Mouse (Mus musculus): Measurements from ENCODE around the gene Cds2. TPM values are rescaled to one million over a fixed set of nuclear protein-coding genes. Genes with fewer than 3 reads are reported as not detected.
A peak's percentile ranks its signal among the peaks of the same experiment; 100 is the strongest.
"Not testable (repeated sequence)": the region's sequence is repeated elsewhere in the genome, so short reads cannot be mapped to it uniquely, and the experiment has no call there.

Gene Cds2
- polyA plus RNA-seq, 1 experiment from 2014 or later = 44.7 TPM

GRCm38 (mm10) chr2:132313568-132313967 is 50.6 kb downstream of the Cds2 start:
- peak; percentile 21; the same call in 1 of the 2 replicates for ATAC-seq (ENCODE audit: low FRiP score, low TSS enrichment)

GRCm38 (mm10) chr2:132314057-132314456 is 51.1 kb downstream of the Cds2 start:
- H3K4me2 ChIP-seq (ENCODE audit: low read length); DNase-seq; H3K4me1 ChIP-seq (ENCODE audit: control insufficient read depth, insufficient read depth, low read length); ATAC-seq (ENCODE audit: low FRiP score, low TSS enrichment); H3K27me3 ChIP-seq (ENCODE audit: control insufficient read depth, insufficient read depth, low read length); H3K4me3 ChIP-seq (replicated peaks; ENCODE audit: low read depth, low read length); H3K27ac ChIP-seq (replicated peaks; ENCODE audit: low read depth, low read length); H3K9ac ChIP-seq (replicated peaks; ENCODE audit: low read length); H3K9me3 ChIP-seq (ENCODE audit: control insufficient read depth, low read length): not testable (repeated sequence)
- H3K36me3 ChIP-seq (ENCODE audit: control insufficient read depth, insufficient read depth, low read length) = peaks cover 14% of the 10 kb centered on the region
- 89% methylated on average over 8 of the region's 8 CpGs for WGBS

More at GRCm38 (mm10) chr2:132313568-132313967, 50.6 kb downstream of the Cds2 start:
- Histone ChIP-seq H3K36me3 (ENCODE audit: control insufficient read depth, insufficient read depth, low read length) (peaks cover 19% of the 10 kb centered on the region), H3K4me1 (ENCODE audit: control insufficient read depth, insufficient read depth, low read length) (no peaks in the 10 kb centered on the region), H3K9ac (replicated peaks; ENCODE audit: low read length) (no peak overlapping the region), H3K4me2 (ENCODE audit: low read length) (no peak overlapping the region), H3K4me3 (replicated peaks; ENCODE audit: low read depth, low read length) (no peak overlapping the region), H3K27ac (replicated peaks; ENCODE audit: low read depth, low read length) (no peak overlapping the region), H3K9me3 (ENCODE audit: control insufficient read depth, low read length) (no peaks in the 10 kb centered on the region), H3K27me3 (ENCODE audit: control insufficient read depth, insufficient read depth, low read length) (no peaks in the 10 kb centered on the region)
- 100% methylated on average over 2 of the region's 2 CpGs for WGBS
- no peak for DNase-seq

DNA sequence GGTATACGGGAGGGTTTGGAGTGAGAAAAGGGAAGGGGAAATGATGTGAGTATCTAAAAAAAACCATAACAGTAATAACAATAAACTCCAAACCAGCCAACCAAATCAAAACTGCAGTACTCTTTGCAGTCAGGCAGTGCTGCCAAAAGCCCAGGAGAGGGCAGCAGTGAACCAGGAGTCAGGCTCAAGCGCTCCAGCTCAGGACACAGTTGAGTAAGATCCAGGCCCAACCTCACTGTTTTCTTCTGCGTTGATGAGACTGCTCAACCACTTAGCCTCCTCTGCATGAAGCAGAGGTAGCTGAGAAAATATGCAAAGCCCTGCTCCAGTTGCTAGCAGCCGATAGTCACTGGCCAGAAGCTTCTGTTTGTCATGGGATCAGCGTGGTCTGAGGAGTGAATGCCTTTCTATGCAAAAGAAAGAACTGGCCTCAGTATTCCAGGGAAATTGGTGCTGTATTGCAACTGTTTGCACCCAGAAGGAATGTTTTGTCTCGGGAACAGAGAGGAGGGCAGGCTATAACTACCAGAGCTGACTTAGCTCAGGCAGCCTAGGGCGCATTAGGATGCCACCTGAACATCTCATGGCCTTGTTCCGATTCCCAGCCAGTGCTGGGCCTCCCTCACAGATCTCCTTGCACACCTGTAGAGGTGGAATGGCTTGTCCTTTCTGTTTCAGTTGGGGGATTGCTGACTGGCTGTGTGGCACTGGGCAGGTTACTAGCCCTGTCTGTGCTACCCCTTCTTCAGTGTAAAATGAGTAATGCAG is 53.3 kb downstream of the Cds2 start:
- Histone ChIP-seq H3K27ac (replicated peaks; ENCODE audit: low read depth, low read length) (no peak overlapping the region), H3K9ac (replicated peaks; ENCODE audit: low read length) (no peak overlapping the region)
- WGBS = 42% methylated on average over 8 of the region's 8 CpGs

GRCm38 (mm10) chr2:132317178-132317577 is 54.2 kb downstream of the Cds2 start:
- Histone ChIP-seq H3K4me2 (ENCODE audit: low read length) (no peak overlapping the region), H3K4me1 (ENCODE audit: control insufficient read depth, insufficient read depth, low read length) (no peaks in the 10 kb centered on the region), H3K27me3 (ENCODE audit: control insufficient read depth, insufficient read depth, low read length) (no peaks in the 10 kb centered on the region), H3K9me3 (ENCODE audit: control insufficient read depth, low read length) (no peaks in the 10 kb centered on the region), H3K36me3 (ENCODE audit: control insufficient read depth, insufficient read depth, low read length) (0 out of 2 replicates have a peak, but pooled peaks cover 1% of the 10 kb centered on the region), H3K27ac (replicated peaks; ENCODE audit: low read depth, low read length) (no peak overlapping the region), H3K9ac (replicated peaks; ENCODE audit: low read length) (no peak overlapping the region), H3K4me3 (replicated peaks; ENCODE audit: low read depth, low read length) (no peak overlapping the region)
- no peak for ATAC-seq (ENCODE audit: low FRiP score, low TSS enrichment)
- no peak for DNase-seq
- whole genome bisulfite sequencing = 90% methylated on average over 1 of the region's 1 CpGs

More for the DNA sequence above, 53.3 kb downstream of the Cds2 start:
- DNase-seq (peak; percentile 91), ATAC-seq (ENCODE audit: low FRiP score, low TSS enrichment) (peak; percentile 81)
- no peaks in the 10 kb centered on the region for H3K27me3 ChIP-seq (ENCODE audit: control insufficient read depth, insufficient read depth, low read length)
- no peaks in the 10 kb centered on the region for H3K9me3 ChIP-seq (ENCODE audit: control insufficient read depth, low read length)
- H3K4me1 ChIP-seq (ENCODE audit: control insufficient read depth, insufficient read depth, low read length) = no peaks in the 10 kb centered on the region
- H3K36me3 ChIP-seq (ENCODE audit: control insufficient read depth, insufficient read depth, low read length) = 0 out of 2 replicates have a peak, but pooled peaks cover 7% of the 10 kb centered on the region
- H3K4me2 ChIP-seq (ENCODE audit: low read length) = no peak overlapping the region
- H3K4me3 ChIP-seq (replicated peaks; ENCODE audit: low read depth, low read length) = no peak overlapping the region

- H3K9me3 ChIP-seq (ENCODE audit: control insufficient read depth, low read length) = no peaks in the 10 kb centered on the region
- H3K9ac ChIP-seq (replicated peaks; ENCODE audit: low read length) = no peak overlapping the region
- 81% methylated on average over 5 of the region's 5 CpGs for WGBS
- H3K36me3 ChIP-seq (ENCODE audit: control insufficient read depth, insufficient read depth, low read length) = no peaks in the 10 kb centered on the region
- H3K4me2 ChIP-seq (ENCODE audit: low read length) = no peak overlapping the region
- ATAC-seq (ENCODE audit: low FRiP score, low TSS enrichment) (no peak), DNase-seq (no peak)
- H3K27ac ChIP-seq (replicated peaks; ENCODE audit: low read depth, low read length) = no peak overlapping the region
- H3K4me1 ChIP-seq (ENCODE audit: control insufficient read depth, insufficient read depth, low read length) = no peaks in the 10 kb centered on the region
- H3K4me3 ChIP-seq (replicated peaks; ENCODE audit: low read depth, low read length) = no peak overlapping the region
- H3K27me3 ChIP-seq (ENCODE audit: control insufficient read depth, insufficient read depth, low read length) = no peaks in the 10 kb centered on the region
These were observed 57.6 kb downstream of the Cds2 start for GRCm38 (mm10) chr2:132320516-132320915.

GRCm38 (mm10) chr2:132323541-132323940 is 60.6 kb downstream of the Cds2 start:
- 71% methylated on average over 4 of the region's 4 CpGs for WGBS
- no peak overlapping the region for H3K4me3 ChIP-seq (replicated peaks; ENCODE audit: low read depth, low read length)
- DNase-seq = no peak

GRCm38 (mm10) chr2:132337202-132337601 is 74.3 kb downstream of the Cds2 start:
- Histone ChIP-seq H3K4me2 (ENCODE audit: low read length) (no peak overlapping the region), H3K27ac (replicated peaks; ENCODE audit: low read depth, low read length) (no peak overlapping the region), H3K27me3 (ENCODE audit: control insufficient read depth, insufficient read depth, low read length) (no peaks in the 10 kb centered on the region), H3K9me3 (ENCODE audit: control insufficient read depth, low read length) (no peaks in the 10 kb centered on the region), H3K9ac (replicated peaks; ENCODE audit: low read length) (no peak overlapping the region), H3K36me3 (ENCODE audit: control insufficient read depth, insufficient read depth, low read length) (no peaks in the 10 kb centered on the region), H3K4me1 (ENCODE audit: control insufficient read depth, insufficient read depth, low read length) (no peaks in the 10 kb centered on the region), H3K4me3 (replicated peaks; ENCODE audit: low read depth, low read length) (no peak overlapping the region)
- DNase-seq = no peak
- ATAC-seq (ENCODE audit: low FRiP score, low TSS enrichment) = no peak
- WGBS = 84% methylated on average over 2 of the region's 2 CpGs

More at GRCm38 (mm10) chr2:132323541-132323940, 60.6 kb downstream of the Cds2 start:
- H3K4me2 ChIP-seq (ENCODE audit: low read length) = no peak overlapping the region
- no peak for ATAC-seq (ENCODE audit: low FRiP score, low TSS enrichment)
- H3K4me1 ChIP-seq (ENCODE audit: control insufficient read depth, insufficient read depth, low read length) = no peaks in the 10 kb centered on the region
- H3K27me3 ChIP-seq (ENCODE audit: control insufficient read depth, insufficient read depth, low read length) = no peaks in the 10 kb centered on the region
- no peaks in the 10 kb centered on the region for H3K9me3 ChIP-seq (ENCODE audit: control insufficient read depth, low read length)
- H3K36me3 ChIP-seq (ENCODE audit: control insufficient read depth, insufficient read depth, low read length) = no peaks in the 10 kb centered on the region
- no peak overlapping the region for H3K27ac ChIP-seq (replicated peaks; ENCODE audit: low read depth, low read length)
- no peak overlapping the region for H3K9ac ChIP-seq (replicated peaks; ENCODE audit: low read length)

- Histone ChIP-seq H3K9ac (replicated peaks; ENCODE audit: low read length) (no peak overlapping the region), H3K36me3 (ENCODE audit: control insufficient read depth, insufficient read depth, low read length) (no peaks in the 10 kb centered on the region), H3K9me3 (ENCODE audit: control insufficient read depth, low read length) (no peaks in the 10 kb centered on the region), H3K4me3 (replicated peaks; ENCODE audit: low read depth, low read length) (no peak overlapping the region), H3K4me2 (ENCODE audit: low read length) (no peak overlapping the region), H3K27me3 (ENCODE audit: control insufficient read depth, insufficient read depth, low read length) (no peaks in the 10 kb centered on the region), H3K4me1 (ENCODE audit: control insufficient read depth, insufficient read depth, low read length) (no peaks in the 10 kb centered on the region), H3K27ac (replicated peaks; ENCODE audit: low read depth, low read length) (no peak overlapping the region)
- ATAC-seq (ENCODE audit: low FRiP score, low TSS enrichment) (no peak), DNase-seq (no peak)
- 83% methylated on average over 2 of the region's 2 CpGs for WGBS
These were observed 77.4 kb downstream of the Cds2 start for GRCm38 (mm10) chr2:132340350-132340749.

DNA sequence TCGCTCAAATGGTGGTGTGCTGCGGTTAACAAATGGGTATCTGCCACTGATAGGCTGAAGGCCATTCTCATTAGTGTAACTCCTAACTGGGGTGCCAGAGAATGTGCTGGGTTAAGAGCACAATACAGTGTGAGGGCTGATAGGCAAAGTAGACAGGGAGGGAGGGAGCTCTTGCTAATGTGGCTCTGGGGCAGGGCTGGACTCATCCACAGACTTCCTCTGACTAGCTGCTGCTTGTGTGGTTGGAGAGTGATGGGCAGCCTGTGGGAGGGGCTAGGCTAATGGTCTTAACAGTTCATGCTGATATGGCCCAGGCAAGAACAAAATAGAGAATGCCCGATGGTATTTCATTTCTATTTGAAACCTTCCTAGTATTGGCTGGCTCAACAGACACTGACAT is 78.3 kb downstream of the Cds2 start:
- 95% methylated on average over 3 of the region's 3 CpGs for WGBS
- H3K9me3 ChIP-seq (ENCODE audit: control insufficient read depth, low read length) = no peaks in the 10 kb centered on the region
- no peak overlapping the region for H3K4me3 ChIP-seq (replicated peaks; ENCODE audit: low read depth, low read length)
- H3K9ac ChIP-seq (replicated peaks; ENCODE audit: low read length) = no peak overlapping the region
- ATAC-seq (ENCODE audit: low FRiP score, low TSS enrichment) (no peak), DNase-seq (no peak)
- H3K36me3 ChIP-seq (ENCODE audit: control insufficient read depth, insufficient read depth, low read length) = no peaks in the 10 kb centered on the region
- no peak overlapping the region for H3K27ac ChIP-seq (replicated peaks; ENCODE audit: low read depth, low read length)
- no peak overlapping the region for H3K4me2 ChIP-seq (ENCODE audit: low read length)
- no peaks in the 10 kb centered on the region for H3K27me3 ChIP-seq (ENCODE audit: control insufficient read depth, insufficient read depth, low read length)
- H3K4me1 ChIP-seq (ENCODE audit: control insufficient read depth, insufficient read depth, low read length) = no peaks in the 10 kb centered on the region

All from midbrain, embryonic 14.5 days (tissue).